Mouse (Mus musculus): ENCODE measurements around the gene Rbpms2. TPM values are rescaled to one million over a fixed set of nuclear protein-coding genes. Genes with fewer than 3 reads are reported as not detected.
"Not testable (repeated sequence)": the region's sequence is repeated elsewhere in the genome, so short reads cannot be mapped to it uniquely, and the experiment has no call there.

Gene Rbpms2
- polyA plus RNA-seq, 1 experiment from 2014 or later: 16.4 TPM

DNA sequence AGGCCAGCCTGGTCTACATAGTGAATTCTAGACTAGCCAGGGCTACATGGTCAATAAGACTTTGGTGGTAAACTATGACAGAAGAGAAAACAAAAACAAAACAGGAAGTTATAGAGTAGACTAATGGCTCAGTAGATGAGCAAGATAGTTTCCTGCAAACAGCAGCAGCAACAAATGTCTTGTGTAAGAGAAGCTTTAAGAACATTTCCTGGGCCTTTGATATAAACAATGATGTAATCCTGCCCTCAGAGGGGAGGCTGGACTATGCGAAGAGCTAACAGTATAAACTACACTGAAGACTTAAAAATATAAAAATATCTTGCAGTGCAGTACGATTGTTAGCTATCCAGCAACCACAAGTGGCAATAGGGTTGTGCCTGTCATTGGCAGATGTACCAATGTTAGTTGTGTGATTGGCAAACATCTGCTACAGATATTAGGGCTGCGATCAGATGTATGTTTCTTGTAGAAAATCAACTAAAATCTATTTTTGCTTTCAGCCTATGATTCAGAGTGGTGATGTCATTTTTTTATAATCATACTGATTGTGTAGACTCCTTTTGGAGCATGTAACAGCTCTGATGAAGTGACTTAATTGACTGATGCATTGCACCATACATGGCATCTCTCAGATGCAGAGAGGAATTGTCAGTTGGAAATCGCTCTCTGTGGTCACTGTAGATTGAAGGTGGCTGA is 51.6 kb downstream of the Rbpms2 start:
- H3K4me2 ChIP-seq: no peak overlapping the region
- WGBS: 93% methylated on average over 4 of the region's 4 CpGs
- H3K27ac ChIP-seq: no peak overlapping the region; the same call in 1 of the 2 replicates
- no peak overlapping the region for H3K4me3 ChIP-seq (replicated peaks)
- H3K9ac ChIP-seq (replicated peaks): no peak overlapping the region
- peaks cover 46% of the 10 kb centered on the region for H3K4me1 ChIP-seq (replicated peaks)
- H3K9me3 ChIP-seq: no peaks in the 10 kb centered on the region
- peaks cover 29% of the 10 kb centered on the region for H3K36me3 ChIP-seq
- no peaks in the 10 kb centered on the region for H3K27me3 ChIP-seq
- no peak for ATAC-seq (ENCODE audit: insufficient number of reproducible peaks, insufficient read depth, low FRiP score, low TSS enrichment, low read depth)

DNA sequence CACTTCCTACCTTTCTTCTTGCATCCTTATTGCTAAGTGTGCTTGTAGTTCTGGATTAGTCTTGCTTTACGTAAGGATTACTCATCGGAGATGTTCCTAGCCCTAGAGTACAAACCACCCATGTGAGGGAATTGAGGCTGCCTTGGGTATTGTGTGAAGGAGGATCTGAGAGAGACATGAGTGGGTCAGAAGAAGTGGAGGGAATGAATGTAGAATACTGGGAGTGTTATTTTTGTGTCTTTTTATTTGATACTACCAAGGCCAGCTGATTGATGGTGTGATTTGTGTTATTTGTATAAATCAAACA is 52.1 kb downstream of the Rbpms2 start:
- ATAC-seq (ENCODE audit: insufficient number of reproducible peaks, insufficient read depth, low FRiP score, low TSS enrichment, low read depth): no peak
- WGBS: 96% methylated on average over 2 of the region's 2 CpGs
- H3K9ac ChIP-seq (replicated peaks): no peak overlapping the region
- no peak overlapping the region; the same call in 1 of the 2 replicates for H3K27ac ChIP-seq
- no peak overlapping the region for H3K4me3 ChIP-seq (replicated peaks)
- peaks cover 46% of the 10 kb centered on the region for H3K4me1 ChIP-seq (replicated peaks)
- no peaks in the 10 kb centered on the region for H3K27me3 ChIP-seq
- no peaks in the 10 kb centered on the region for H3K9me3 ChIP-seq
- H3K36me3 ChIP-seq: peaks cover 34% of the 10 kb centered on the region
- H3K4me2 ChIP-seq: no peak overlapping the region

DNA sequence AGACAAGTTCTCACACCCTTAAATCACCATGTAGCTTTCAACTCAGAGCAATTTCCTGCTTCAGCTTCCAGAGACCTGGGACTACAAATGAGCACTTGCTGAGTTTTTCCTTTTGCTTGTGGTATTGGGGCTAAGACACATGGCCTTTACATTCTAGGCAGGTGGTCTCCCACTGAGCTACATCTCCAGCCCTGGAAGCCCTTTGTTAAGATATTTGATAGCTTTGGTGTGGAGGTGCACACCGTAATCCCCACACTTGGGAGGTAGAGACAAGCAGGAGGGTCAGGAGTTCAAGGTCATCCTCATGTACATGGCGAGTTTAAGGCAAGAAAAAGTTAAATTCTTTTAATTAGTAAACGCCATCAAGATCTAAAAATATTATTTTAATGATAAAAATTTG is 52.7 kb downstream of the Rbpms2 start:
- 88% methylated on average over 3 of the region's 3 CpGs for WGBS
- no peak overlapping the region for H3K4me2 ChIP-seq
- no peak for ATAC-seq (ENCODE audit: insufficient number of reproducible peaks, insufficient read depth, low FRiP score, low TSS enrichment, low read depth)
- H3K36me3 ChIP-seq: peaks cover 40% of the 10 kb centered on the region
- no peak overlapping the region for H3K27ac ChIP-seq
- peaks cover 45% of the 10 kb centered on the region for H3K4me1 ChIP-seq (replicated peaks)
- H3K9me3 ChIP-seq: no peaks in the 10 kb centered on the region
- no peak overlapping the region for H3K4me3 ChIP-seq (replicated peaks)
- no peaks in the 10 kb centered on the region for H3K27me3 ChIP-seq
- H3K9ac ChIP-seq (replicated peaks): no peak overlapping the region

DNA sequence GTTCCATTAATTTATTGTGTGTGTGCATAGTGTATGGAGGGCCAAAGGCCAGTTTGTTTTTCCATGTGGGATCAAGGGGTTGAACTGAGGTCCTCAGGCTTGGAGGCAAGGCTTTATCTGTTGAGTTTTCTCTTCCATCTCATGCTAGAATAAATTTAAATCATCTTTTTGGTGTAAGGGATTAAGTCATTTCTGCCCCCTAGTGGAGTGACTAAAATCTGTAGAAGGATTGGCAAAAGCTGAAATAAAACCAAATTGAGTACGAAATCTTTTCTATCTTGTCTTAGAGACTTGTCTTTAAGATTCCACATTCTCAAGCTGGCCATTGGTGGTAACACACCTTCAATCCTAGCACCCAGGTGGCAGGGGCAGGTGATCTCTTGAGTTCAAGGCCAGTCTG is 53.5 kb downstream of the Rbpms2 start:
- Histone ChIP-seq H3K27me3 (no peaks in the 10 kb centered on the region), H3K9ac (replicated peaks) (no peak overlapping the region), H3K4me3 (replicated peaks) (no peak overlapping the region), H3K4me2 (no peak overlapping the region), H3K27ac (no peak overlapping the region), H3K36me3 (peaks cover 48% of the 10 kb centered on the region), H3K4me1 (replicated peaks) (peaks cover 36% of the 10 kb centered on the region), H3K9me3 (no peaks in the 10 kb centered on the region)
- no peak for ATAC-seq (ENCODE audit: insufficient number of reproducible peaks, insufficient read depth, low FRiP score, low TSS enrichment, low read depth)
- WGBS: 83% methylated on average over 1 of the region's 1 CpGs

DNA sequence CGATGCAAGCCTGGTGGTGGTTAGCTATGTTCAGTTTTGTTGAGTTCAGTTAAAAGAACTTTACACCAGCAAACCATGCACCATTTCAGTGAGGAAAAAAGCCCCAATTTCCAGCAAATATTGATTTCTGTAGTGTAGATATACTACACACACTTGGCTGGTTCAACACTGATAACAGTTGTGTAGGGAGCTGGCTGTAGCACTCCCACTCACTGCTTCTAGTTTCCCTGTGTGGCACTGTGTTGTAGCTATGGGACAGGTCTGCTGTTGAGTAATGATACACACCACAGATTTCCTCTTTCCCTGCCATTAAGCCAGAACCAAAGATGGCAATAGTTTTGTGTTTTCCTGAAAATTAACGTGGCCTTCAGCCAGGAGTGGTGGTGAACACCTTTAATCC is 55.3 kb downstream of the Rbpms2 start:
- Histone ChIP-seq H3K4me1 (replicated peaks) (peaks cover 19% of the 10 kb centered on the region), H3K4me3 (replicated peaks) (no peak overlapping the region), H3K9ac (replicated peaks) (no peak overlapping the region), H3K36me3 (peaks cover 58% of the 10 kb centered on the region), H3K9me3 (no peaks in the 10 kb centered on the region), H3K27me3 (no peaks in the 10 kb centered on the region), H3K4me2 (no peak overlapping the region), H3K27ac (no peak overlapping the region)
- no peak for ATAC-seq (ENCODE audit: insufficient number of reproducible peaks, insufficient read depth, low FRiP score, low TSS enrichment, low read depth)
- 86% methylated on average over 2 of the region's 2 CpGs for WGBS

DNA sequence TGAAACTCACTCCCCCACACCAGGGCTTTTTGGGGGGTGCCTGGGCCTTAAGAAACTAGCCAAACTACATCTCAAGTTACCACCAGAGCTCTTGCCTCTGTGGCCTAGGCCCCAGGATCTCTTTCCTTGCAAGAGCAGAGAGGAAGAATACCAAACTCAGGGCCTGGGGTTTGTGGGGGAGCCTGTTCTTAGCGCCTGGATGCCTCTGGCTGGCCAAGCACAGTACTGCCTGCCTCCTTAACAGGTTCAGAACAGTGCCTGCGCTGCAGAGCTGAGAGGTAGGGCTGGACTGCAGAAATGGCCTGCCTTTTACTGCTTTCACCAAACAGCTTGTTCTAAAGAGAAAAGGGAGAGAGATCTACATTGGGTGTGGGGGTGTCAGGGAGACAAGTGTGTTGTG is 60.4 kb downstream of the Rbpms2 start:
- WGBS: 51% methylated on average over 2 of the region's 2 CpGs
- peaks cover 83% of the 10 kb centered on the region for H3K36me3 ChIP-seq
- not testable (repeated sequence) for H3K27ac ChIP-seq; H3K27me3 ChIP-seq; H3K9ac ChIP-seq (replicated peaks); ATAC-seq (ENCODE audit: insufficient number of reproducible peaks, insufficient read depth, low FRiP score, low TSS enrichment, low read depth); H3K4me2 ChIP-seq; H3K9me3 ChIP-seq; H3K4me3 ChIP-seq (replicated peaks)
- H3K4me1 ChIP-seq (replicated peaks): peaks cover 15% of the 10 kb centered on the region

DNA sequence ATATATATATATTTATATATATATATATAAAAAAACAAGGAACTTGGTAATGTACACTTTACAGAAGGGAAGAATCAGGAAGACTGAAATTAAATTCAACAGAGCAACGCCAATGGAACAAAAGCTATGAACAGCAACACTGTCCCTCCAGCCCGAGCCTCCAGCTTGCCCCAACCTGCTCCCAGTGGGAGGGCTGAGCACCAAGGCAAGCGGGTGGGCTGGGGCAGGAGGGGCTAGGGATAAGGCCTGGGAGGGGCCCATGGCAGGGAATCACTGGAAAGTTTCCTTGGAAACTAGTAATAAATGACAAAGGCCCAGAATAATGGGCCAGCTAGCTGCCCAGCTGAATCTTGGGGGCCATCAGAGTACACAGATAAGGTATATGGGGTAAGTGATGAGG is 63.0 kb downstream of the Rbpms2 start:
- H3K27ac ChIP-seq: peak overlapping the region; percentile 84
- no peaks in the 10 kb centered on the region for H3K9me3 ChIP-seq
- H3K4me3 ChIP-seq (replicated peaks): no peak overlapping the region
- H3K4me2 ChIP-seq: no peak overlapping the region
- no peaks in the 10 kb centered on the region for H3K27me3 ChIP-seq
- peaks cover 85% of the 10 kb centered on the region for H3K36me3 ChIP-seq
- H3K4me1 ChIP-seq (replicated peaks): peaks cover 15% of the 10 kb centered on the region
- ATAC-seq (ENCODE audit: insufficient number of reproducible peaks, insufficient read depth, low FRiP score, low TSS enrichment, low read depth): no peak
- H3K9ac ChIP-seq (replicated peaks): no peak overlapping the region
- 65% methylated on average over 3 of the region's 3 CpGs for WGBS

DNA sequence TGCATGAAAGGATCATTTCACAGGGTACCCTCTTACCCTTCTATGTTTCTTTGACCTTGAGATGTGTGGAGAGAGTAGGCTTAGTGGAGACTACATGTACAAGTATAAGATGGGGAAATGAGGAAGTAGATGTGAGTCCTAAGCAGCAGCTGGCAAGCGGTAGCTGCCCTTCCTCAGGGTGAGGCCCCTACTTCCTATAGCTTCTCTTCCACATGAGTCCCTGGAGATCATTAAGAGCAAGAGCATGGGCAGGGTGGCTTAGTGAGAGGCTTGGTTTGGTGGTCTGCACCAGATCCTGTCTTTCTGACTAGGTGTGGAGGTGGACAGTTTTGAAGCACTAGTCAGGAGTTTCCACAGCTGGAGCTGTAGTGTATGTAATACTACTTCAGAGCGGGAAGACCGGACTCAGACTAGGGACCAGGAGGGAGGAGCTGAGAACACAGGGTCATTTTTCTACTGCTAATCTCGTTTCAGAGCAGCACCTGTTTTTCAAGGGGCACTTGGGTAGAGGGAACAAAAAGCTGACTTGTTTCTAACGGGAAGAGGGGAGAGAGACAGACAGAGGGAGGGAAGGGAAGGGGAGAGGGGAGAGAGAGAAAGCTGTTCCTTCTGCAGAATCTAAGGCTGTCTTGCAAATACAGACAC is 63.6 kb downstream of the Rbpms2 start:
- peak; percentile 60; the same call in 1 of the 2 replicates for ATAC-seq (ENCODE audit: insufficient number of reproducible peaks, insufficient read depth, low FRiP score, low TSS enrichment, low read depth)
- Histone ChIP-seq H3K36me3 (peaks cover 85% of the 10 kb centered on the region), H3K27me3 (no peaks in the 10 kb centered on the region), H3K4me2 (no peak overlapping the region), H3K4me1 (replicated peaks) (peaks cover 15% of the 10 kb centered on the region), H3K4me3 (replicated peaks) (no peak overlapping the region), H3K27ac (peak overlapping the region; percentile 84), H3K9ac (replicated peaks) (no peak overlapping the region), H3K9me3 (no peaks in the 10 kb centered on the region)
- 46% methylated on average over 5 of the region's 5 CpGs for WGBS

DNA sequence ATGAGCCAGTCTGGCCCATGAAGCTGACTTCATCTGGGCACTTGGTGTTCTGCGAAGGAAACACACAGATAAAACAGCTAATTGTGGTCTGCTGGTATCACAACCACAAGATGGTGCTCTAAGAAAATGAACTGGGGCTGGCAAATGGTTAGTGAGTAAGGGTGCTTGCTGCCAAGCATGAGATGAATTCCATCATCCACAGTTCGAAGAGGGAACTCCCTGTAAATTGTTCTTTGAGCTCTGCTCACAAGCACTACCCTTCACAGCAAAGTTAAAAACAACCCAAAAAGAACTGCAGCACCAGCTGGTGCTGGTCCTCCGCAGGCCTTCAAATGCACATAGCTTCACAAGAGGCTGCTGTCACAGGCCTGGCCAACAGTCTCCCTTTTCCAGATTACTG is 66.2 kb downstream of the Rbpms2 start:
- 80% methylated on average over 3 of the region's 3 CpGs for WGBS
- peaks cover 94% of the 10 kb centered on the region for H3K36me3 ChIP-seq
- no peak overlapping the region for H3K4me3 ChIP-seq (replicated peaks)
- no peaks in the 10 kb centered on the region for H3K9me3 ChIP-seq
- H3K27me3 ChIP-seq: no peaks in the 10 kb centered on the region
- H3K27ac ChIP-seq: no peak overlapping the region
- H3K4me2 ChIP-seq: no peak overlapping the region
- peaks cover 15% of the 10 kb centered on the region for H3K4me1 ChIP-seq (replicated peaks)
- no peak for ATAC-seq (ENCODE audit: insufficient number of reproducible peaks, insufficient read depth, low FRiP score, low TSS enrichment, low read depth)
- H3K9ac ChIP-seq (replicated peaks): no peak overlapping the region

DNA sequence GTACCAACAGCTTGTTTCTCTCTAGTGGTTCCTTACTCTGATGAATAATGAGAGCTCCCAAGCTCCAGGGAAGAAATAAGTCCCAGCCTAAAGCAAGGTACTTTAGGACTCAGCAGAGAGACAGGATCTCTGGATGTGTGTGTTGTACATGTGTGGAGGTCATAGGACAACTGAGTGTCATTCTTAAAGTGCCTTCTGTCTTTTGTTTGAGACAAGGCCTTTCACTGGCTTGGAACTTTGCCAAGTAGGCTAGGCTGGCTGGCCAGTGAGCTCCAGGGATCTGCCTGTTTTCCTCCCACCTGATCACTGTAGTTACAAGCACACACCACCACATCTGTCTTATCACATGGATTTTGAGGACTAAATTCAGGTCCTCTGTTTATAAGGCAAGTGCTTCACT is 66.9 kb downstream of the Rbpms2 start:
- Histone ChIP-seq H3K27me3 (no peaks in the 10 kb centered on the region), H3K4me3 (replicated peaks) (no peak overlapping the region), H3K9ac (replicated peaks) (no peak overlapping the region), H3K4me2 (no peak overlapping the region), H3K27ac (no peak overlapping the region), H3K4me1 (replicated peaks) (peaks cover 15% of the 10 kb centered on the region), H3K9me3 (no peaks in the 10 kb centered on the region), H3K36me3 (peaks cover 96% of the 10 kb centered on the region)
- ATAC-seq (ENCODE audit: insufficient number of reproducible peaks, insufficient read depth, low FRiP score, low TSS enrichment, low read depth): no peak

DNA sequence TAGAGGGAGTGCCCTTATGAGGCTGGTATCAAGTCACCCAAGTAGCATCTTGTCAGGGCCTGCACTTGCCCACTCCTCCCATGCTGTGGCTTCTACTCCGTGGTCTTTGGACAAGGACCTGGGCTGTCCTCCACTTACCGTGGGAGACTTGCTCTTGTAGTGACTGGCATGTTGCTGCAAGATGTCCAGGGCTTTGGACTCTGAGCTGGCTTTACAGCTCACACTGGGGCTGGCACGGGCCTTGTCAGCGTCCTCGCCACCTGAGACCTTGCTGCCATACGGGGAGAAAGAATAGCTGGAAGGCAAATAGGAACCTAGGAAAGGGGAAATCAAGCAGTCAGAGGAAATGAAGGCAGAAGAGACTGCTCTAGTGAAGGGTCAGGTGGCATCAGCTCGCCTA is 67.9 kb downstream of the Rbpms2 start:
- no peak overlapping the region for H3K27ac ChIP-seq
- H3K4me3 ChIP-seq (replicated peaks): no peak overlapping the region
- H3K4me1 ChIP-seq (replicated peaks): peaks cover 10% of the 10 kb centered on the region
- 82% methylated on average over 7 of the region's 7 CpGs for WGBS
- ATAC-seq (ENCODE audit: insufficient number of reproducible peaks, insufficient read depth, low FRiP score, low TSS enrichment, low read depth): no peak
- H3K27me3 ChIP-seq: no peaks in the 10 kb centered on the region
- H3K36me3 ChIP-seq: peaks cover 98% of the 10 kb centered on the region
- H3K9ac ChIP-seq (replicated peaks): no peak overlapping the region
- no peaks in the 10 kb centered on the region for H3K9me3 ChIP-seq
- no peak overlapping the region for H3K4me2 ChIP-seq

DNA sequence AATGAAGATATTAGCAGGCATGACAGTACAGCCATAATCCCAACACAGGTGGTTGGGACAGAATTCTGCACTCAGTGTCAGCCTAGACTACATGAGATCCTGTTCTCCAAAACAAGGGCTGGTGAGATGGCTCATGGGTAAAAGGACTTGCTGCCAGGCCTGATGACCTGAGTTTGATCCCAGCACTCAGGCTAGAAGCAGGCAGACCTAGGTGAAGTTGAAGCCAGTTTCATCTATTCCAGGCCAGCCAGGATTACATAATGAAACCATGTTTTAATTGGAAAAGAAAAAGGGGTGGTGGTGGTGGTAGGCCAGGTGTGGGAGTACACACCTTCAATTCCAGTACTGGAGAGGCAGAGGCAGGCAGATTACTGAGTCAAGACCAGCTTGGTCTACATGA is 68.5 kb downstream of the Rbpms2 start:
- Histone ChIP-seq H3K4me2 (no peak overlapping the region), H3K27me3 (no peaks in the 10 kb centered on the region), H3K4me1 (replicated peaks) (peaks cover 3% of the 10 kb centered on the region), H3K36me3 (peaks cover 98% of the 10 kb centered on the region), H3K9ac (replicated peaks) (no peak overlapping the region), H3K27ac (no peak overlapping the region), H3K9me3 (no peaks in the 10 kb centered on the region), H3K4me3 (replicated peaks) (no peak overlapping the region)
- no peak for ATAC-seq (ENCODE audit: insufficient number of reproducible peaks, insufficient read depth, low FRiP score, low TSS enrichment, low read depth)

All from limb, embryonic 12.5 days (tissue).